Mouse (Mus musculus) cerebellum, postnatal 10 days (tissue): ENCODE results near the gene Zmiz2.
A peak's percentile ranks its signal among the peaks of the same experiment; 100 is the strongest.
"Not testable (repeated sequence)": the region's sequence is repeated elsewhere in the genome, so short reads cannot be mapped to it uniquely, and the experiment has no call there.

ENCODE experiments used
- DNase-seq, 2 experiments: peaks; one replicate each; pipeline ENCODE4 v3.0.0; 2021; ENCODE audit warnings: mixed read lengths in 2 of 2

The Zmiz2 gene

DNA sequence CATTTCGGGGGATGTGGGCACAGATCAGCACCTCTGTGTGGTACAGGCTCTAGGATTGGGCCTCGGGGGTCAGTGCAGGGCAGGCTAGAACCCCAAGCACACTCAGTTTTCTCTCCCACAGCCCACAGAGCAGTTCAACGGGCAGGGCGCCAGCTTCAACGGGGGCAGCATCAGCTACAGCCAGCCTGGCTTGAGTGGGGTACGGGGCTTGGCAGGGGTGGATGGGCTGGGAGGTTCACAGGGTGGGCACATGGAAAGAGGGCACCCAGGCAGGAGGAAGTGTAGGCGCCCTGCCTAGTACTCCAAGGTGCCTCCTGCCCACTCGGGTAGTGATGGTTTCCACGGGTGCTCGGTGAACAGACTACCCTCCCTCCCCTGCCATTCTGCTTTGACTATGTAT lies 9.3 kb downstream of the Zmiz2 start:
- DNase-seq, result no peak

- DNase-seq, result peak; percentile 77 to 85
These were observed 13.9 kb downstream of the Zmiz2 start for GRCm38 (mm10) chr11:6402515-6403510.

DNA sequence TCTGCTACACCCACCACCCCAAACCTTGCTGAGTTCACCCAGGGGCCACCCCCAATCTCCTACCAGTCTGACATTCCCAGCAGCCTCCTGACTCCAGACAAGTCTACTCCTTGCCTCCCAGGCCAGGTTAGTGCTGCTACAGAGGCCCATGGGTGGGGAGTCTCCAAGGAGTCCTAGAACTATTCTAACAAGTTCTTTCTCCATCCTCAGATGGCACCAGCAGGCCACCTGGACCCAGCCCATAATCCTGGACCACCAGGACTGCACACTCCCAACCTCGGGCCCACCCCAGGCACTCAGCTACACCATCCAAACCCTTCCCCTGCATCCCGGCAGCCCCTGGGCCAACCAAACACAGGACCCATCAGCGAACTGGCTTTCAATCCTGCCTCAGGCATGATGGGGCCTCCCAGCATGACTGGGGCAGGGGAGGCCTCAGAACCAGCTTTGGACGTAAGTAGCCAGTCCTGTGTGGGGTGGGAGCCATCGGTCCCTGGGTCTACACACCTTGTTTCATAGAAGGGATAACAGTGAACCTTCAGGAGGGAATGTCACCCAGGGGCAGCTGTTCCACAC lies 15.0 kb downstream of the Zmiz2 start:
- no peak for DNase-seq

DNA sequence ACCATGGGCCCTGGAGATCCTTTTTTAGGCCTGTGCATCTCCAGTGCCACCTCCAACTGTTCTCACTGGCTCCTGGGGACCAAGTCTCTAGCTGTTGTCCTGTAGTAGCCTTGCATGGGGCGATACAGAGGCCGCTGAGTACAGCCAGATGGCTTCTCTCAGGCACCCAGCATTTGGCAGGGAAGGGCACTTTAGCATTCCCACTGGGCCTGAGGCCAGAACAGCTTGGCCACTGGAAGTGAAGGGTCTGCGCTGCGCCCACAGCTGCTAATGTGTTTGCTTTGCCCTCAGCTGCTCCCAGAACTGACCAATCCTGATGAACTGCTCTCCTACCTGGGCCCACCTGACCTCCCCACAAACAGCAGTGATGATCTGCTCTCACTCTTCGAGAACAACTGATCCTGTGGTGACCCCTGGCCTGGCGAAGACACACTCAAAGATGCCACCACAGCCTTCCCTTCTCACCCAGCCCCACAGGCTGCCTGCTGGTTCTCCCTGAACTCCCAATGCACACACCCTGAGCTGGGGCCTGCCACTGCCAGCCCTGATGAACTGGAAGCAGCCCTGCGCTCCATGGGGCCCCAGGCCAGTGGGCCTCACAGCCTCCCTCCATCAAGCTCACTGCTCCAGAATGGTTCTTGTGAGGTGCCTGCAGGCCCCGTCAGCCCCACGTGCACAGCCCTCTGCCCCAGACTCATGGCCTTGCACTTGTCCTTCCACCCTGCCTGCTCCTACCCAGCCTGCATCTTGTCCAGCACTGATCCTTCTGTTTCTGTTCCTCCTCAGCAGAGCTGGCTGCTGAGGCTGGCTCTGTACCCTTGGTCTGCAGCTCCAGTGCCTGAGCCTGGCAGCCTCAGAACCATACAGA lies 16.1 kb downstream of the Zmiz2 start:
- peak; percentile 82 to 86 for DNase-seq

- peak in 1 of 2 experiments; percentile 49 for DNase-seq
These were observed 16.8 kb downstream of the Zmiz2 start for GRCm38 (mm10) chr11:6405591-6406081.

DNA sequence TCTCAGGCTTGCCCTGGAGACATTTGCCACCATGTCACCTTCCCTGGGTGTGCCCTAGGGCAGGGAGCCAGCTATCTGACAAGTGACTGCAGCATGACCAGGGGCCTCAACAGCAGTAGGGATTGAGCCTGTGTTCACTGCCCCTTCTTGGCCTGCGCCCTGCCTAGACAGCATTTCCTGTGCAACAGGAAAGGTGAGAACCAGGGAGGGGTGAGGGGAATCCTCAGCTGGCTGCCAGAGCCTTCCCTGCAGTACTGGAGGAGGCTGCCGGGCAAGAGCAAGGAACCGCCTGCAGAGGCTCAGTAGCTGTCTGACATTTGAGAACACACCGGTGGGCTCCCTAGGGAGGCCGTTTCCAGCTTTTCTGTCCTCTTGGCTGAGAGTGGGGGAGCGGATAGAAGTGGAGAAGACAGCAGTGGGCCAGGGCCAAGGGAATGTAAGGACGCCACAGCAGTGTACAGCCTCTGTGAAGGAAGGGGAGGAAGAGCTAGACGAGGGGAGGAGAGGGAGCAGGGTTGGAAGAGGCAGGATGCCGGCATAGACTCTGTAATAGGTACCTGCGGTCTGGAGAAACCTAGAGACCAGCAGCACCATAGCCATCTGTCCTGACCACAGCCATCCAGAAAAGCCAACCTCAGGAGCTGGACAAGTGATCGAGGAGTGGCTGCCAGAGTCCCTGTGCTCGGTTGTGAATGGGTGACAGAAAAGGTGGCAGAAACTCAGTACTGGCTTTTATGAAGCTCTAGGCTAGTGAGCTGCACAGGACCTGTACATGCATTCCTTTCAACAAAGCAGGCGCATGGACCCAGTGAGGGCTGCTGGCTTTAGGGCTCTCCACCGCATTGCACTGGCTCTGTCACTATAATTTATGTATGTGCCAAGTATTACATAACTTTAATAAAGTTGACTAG lies 17.6 kb downstream of the Zmiz2 start:
- DNase-seq, result peak; percentile 69 to 73

- no peak for DNase-seq
These were observed 18.3 kb downstream of the Zmiz2 start for GRCm38 (mm10) chr11:6407162-6407621.

- no peak for DNase-seq
These were observed 21.3 kb downstream of the Zmiz2 start for GRCm38 (mm10) chr11:6410050-6410602.

GRCm38 (mm10) chr11:6410755-6411154 lies 21.9 kb downstream of the Zmiz2 start:
- not testable (repeated sequence) for DNase-seq

GRCm38 (mm10) chr11:6411684-6412083 lies 22.8 kb downstream of the Zmiz2 start:
- peak; percentile 93 to 95 for DNase-seq

- no peak for DNase-seq
These were observed 24.4 kb downstream of the Zmiz2 start for GRCm38 (mm10) chr11:6413264-6413663.

- peak in 1 of 2 experiments; percentile 90 for DNase-seq
These were observed 26.1 kb downstream of the Zmiz2 start, which contains the start of gene Ppia for GRCm38 (mm10) chr11:6414751-6415550. TSS of gene Ppia (plus strand) at chr11:6415443.

DNA sequence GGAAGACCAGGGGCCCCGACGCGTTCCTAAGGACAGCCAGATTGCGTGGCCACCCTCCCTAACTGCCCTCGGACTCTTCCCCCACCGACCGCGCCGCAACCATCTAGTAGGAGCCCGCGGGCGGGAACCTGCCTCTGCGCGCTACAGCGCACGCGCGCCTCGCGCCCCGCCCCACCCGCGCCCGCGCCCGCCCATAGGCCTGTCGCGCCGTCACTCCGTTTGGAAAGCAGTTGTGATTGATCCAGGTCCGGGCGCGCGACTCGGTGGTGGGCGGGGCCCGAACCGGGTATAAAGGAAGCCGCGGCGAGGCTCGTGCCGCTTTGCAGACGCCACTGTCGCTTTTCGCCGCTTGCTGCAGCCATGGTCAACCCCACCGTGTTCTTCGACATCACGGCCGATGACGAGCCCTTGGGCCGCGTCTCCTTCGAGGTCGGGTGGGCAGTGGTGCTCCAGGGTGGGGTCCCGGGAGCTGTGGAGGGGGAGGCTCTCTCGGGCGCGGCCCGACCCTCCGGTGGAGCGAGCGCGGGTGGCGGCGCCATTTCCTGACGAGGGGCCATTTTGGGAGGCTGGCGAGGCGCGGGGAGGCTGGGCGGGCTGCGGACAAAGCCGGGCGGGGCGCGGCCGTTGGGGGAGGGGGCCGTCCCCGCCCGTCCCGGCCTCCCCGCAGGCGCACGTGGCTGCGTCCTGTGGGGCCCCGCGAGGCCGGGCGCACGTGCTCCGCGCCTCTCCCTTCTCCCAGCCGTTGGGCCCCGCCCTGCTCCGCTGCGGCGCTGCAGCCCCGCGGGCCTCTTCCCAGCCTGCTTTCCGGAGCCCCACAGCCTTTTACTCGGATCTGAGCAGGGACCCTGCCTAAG lies 26.9 kb downstream of the Zmiz2 start:
- DNase-seq, result peak; percentile 100

- DNase-seq, result peak; percentile 94 to 95
These were observed 27.6 kb downstream of the Zmiz2 start for GRCm38 (mm10) chr11:6416405-6417034.

GRCm38 (mm10) chr11:6417069-6417468 lies 28.2 kb downstream of the Zmiz2 start:
- peak in 1 of 2 experiments; percentile 17 for DNase-seq

DNA sequence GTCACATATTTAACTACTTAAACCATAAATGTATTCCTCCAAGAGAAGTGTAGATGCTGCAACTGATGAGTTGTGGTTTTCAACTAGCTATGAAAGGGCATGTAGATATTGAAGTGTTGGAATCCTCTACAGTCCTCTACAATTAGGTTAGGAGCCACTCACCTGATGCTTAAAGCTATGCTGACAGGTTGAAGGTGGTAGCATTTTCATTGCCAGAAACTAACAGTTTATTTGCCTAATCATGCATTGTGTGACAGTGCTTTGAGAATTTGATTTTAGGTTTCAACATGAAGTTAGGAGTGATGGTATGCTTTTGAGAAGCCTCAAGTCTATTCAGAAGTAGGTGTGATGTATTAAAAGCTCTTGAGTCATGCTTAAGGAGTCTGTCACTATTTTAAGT lies 28.6 kb downstream of the Zmiz2 start:
- peak in 1 of 2 experiments; percentile 13 for DNase-seq

GRCm38 (mm10) chr11:6418751-6419150 lies 29.9 kb downstream of the Zmiz2 start:
- DNase-seq, result no peak

- peak in 1 of 2 experiments; percentile 19 for DNase-seq
These were observed 30.3 kb downstream of the Zmiz2 start for GRCm38 (mm10) chr11:6419156-6419555.

DNA sequence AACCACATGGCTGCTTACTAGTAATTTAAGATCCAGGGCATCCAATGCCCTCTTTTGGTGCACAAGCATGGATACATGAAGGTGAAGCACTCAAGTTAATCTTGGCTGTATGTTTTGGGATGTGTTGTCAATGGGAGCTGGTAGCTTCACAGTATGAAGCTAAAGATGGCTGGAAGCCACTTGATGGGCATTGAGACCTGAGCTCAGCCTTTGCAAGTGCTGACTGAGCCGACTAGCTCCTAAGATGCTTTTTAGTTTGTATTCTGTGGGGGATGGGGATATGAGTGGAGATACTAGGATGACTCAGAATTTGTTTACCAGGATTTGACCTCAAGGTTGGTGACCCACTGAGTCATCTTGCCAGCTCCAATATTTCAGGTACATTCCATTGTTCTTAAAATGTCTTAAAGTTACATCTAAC lies 31.4 kb downstream of the Zmiz2 start:
- DNase-seq, result peak in 1 of 2 experiments; percentile 11
